Mouse (Mus musculus) stomach, postnatal 0 days (tissue): ENCODE data around the gene Fkbp8. TPM values are rescaled to one million over a fixed set of nuclear protein-coding genes. Genes with fewer than 3 reads are reported as not detected.
"Not testable (repeated sequence)": the region's sequence is repeated elsewhere in the genome, so short reads cannot be mapped to it uniquely, and the experiment has no call there.

ENCODE experiments used
- ATAC-seq: fragments of 200-750 bp; cut with Nextera tagmentation; 2 replicates; pipeline ENCODE4 v1.8.0; 2017; ENCODE audit not compliant: low FRiP score, low TSS enrichment
- DNase-seq: peaks from one replicate; pipeline ENCODE4 v3.0.0-alpha.2; 2016; ENCODE audit warnings: low spot score
- H3K27ac ChIP-seq: fragments of 300-500 bp; sonication (generic); replicated peaks from 2 replicates; pipeline ENCODE4 v1.5.1; 2014; ENCODE audit warnings: mild to moderate bottlenecking, control low read depth
- H3K27me3 ChIP-seq: fragments of 300-500 bp; sonication (generic); 2 replicates; pipeline ENCODE4 v1.6.1; 2014; ENCODE audit warnings: low read length; ENCODE audit not compliant: control insufficient read depth, insufficient read depth
- H3K36me3 ChIP-seq: fragments of 300-500 bp; sonication (generic); 2 replicates; pipeline ENCODE4 v1.6.1; 2014; ENCODE audit warnings: low read length, mixed read lengths; ENCODE audit not compliant: control insufficient read depth, insufficient read depth
- H3K4me1 ChIP-seq: fragments of 300-500 bp; sonication (generic); replicated peaks from 2 replicates; pipeline ENCODE4 v1.6.1; 2014; ENCODE audit warnings: antibody characterized with exemption; ENCODE audit not compliant: control insufficient read depth, insufficient read depth
- H3K4me2 ChIP-seq: fragments of 300-500 bp; sonication (generic); replicated peaks from 2 replicates; pipeline ENCODE4 v1.6.1; 2014; ENCODE audit warnings: low read depth, mild to moderate bottlenecking, control low read depth, moderate library complexity
- H3K4me3 ChIP-seq: fragments of 300-500 bp; sonication (generic); 2 replicates; pipeline ENCODE4 v1.5.1; 2014; ENCODE audit warnings: low read depth, low read length, control low read depth
- H3K9ac ChIP-seq: fragments of 300-500 bp; sonication (generic); 2 replicates; pipeline ENCODE4 v1.6.1; 2014; ENCODE audit warnings: mild to moderate bottlenecking, low read length, control low read depth, mixed read lengths
- H3K9me3 ChIP-seq: fragments of 300-500 bp; sonication (generic); 2 replicates; pipeline ENCODE4 v1.6.1; 2016; ENCODE audit warnings: low read length; ENCODE audit not compliant: control insufficient read depth
- CTCF ChIP-seq: IDR thresholded peaks from 2 replicates; pipeline ENCODE4 v1.5.1; 2016; ENCODE audit warnings: antibody characterized with exemption, low read depth, mild to moderate bottlenecking, moderate library complexity
- EP300 ChIP-seq: optimal IDR thresholded peaks from 2 replicates; pipeline ENCODE3; 2016; ENCODE audit warnings: antibody characterized with exemption
- WGBS: fragments of 180-500 bp; shearing (Covaris S2); extraction: QIAGEN DNeasy Blood & Tissue Kit; methylation state at CpG from one replicate; pipeline ENCODE4 v1.1.7; 2014; 5-methylcytosine and 5-hydroxymethylcytosine counted together
- polyA plus RNA-seq: library from polyadenylated mRNA; unstranded; fragments of >200 nt; fragmentation: Nextera tagmentation; extraction: Ambion mirVana; gene quantifications from 2 replicates; pipeline ENCODE4 v1.2.1, GENCODE M21; 2015

Gene Fkbp8
- polyA plus RNA-seq, 1 experiment from 2014 or later: 179 TPM

- peak within 1 kb of the TSS; percentile 94 for H3K27ac ChIP-seq
- H3K4me1 ChIP-seq: peaks cover 3% of the 10 kb centered on the region
- H3K9me3 ChIP-seq: no peaks in the 10 kb centered on the region
- peak within 1 kb of the TSS; percentile 95 for H3K4me2 ChIP-seq
- H3K9ac ChIP-seq: peak within 1 kb of the TSS; percentile 96
- no peak for TF ChIP-seq CTCF
- no peak for TF ChIP-seq EP300
- ATAC-seq: peak; percentile 89
- H3K36me3 ChIP-seq: peaks cover 19% of the 10 kb centered on the region; the same call in 1 of the 2 replicates
- 1% methylated on average over 73 of the region's 74 CpGs for WGBS
- peak within 1 kb of the TSS; percentile 93 for H3K4me3 ChIP-seq
- DNase-seq: peak; percentile 97
- no peaks in the 10 kb centered on the region for H3K27me3 ChIP-seq
These were observed 17.2 kb upstream of the Fkbp8 start, which contains the start of gene Uba52 for GRCm38 (mm10) chr8:70510228-70510915. Gene Uba52 (minus strand): TSS chr8:70510801.

DNA sequence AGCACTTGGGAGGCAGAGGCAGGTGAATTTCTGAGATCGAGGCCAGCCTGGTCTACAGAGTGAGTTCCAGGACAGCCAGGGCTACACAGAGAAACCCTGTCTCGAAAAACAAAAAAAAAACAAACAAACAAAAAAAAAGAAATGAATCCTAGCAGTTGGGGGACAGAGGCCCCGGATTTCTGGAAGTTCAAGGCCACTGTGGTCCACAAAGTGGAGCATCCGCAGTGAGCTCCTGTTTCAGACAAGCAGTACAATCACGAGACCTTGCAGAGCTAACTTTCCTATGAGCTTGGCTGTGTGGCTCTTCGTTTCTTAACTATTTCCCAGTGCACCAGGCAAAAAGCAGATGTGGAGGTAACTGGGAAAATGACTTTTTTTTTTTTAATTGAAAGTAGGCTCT is 16.4 kb upstream of the Fkbp8 start:
- H3K9ac ChIP-seq, ATAC-seq, DNase-seq, H3K9me3 ChIP-seq, H3K4me1 ChIP-seq, H3K27me3 ChIP-seq, H3K27ac ChIP-seq: not testable (repeated sequence)
- Histone ChIP-seq H3K4me2 (peak overlapping the region; percentile 95), H3K36me3 (peaks cover 19% of the 10 kb centered on the region; the same call in 1 of the 2 replicates), H3K4me3 (peak overlapping the region; percentile 93)
- 84% methylated on average over 6 of the region's 6 CpGs for WGBS

DNA sequence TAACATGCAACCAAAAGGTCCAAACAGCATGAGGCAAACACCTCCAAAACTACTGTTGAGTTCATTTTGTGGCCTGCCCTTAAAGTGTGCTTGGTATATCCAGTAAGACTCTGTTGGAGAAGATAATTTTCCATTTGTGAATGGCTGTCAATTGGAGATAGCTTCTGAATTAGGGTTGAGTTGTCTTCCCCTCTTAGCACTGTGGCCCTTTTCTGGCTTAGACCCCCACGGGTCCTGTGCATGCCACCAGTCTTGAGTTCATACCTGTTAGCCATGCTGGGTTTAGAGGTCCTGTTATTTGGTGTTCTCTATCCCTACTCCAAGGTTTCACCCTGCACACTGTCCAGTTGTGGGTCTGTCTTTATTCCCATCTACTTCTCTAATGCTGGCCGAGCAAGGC is 15.8 kb upstream of the Fkbp8 start:
- no peaks in the 10 kb centered on the region; the same call in 1 of the 2 replicates for H3K4me1 ChIP-seq
- H3K27ac ChIP-seq: no peak overlapping the region
- H3K9me3 ChIP-seq: no peaks in the 10 kb centered on the region
- no peak overlapping the region for H3K4me2 ChIP-seq
- peaks cover 21% of the 10 kb centered on the region for H3K36me3 ChIP-seq
- no peaks in the 10 kb centered on the region for H3K27me3 ChIP-seq
- WGBS: 93% methylated on average over 2 of the region's 2 CpGs
- H3K9ac ChIP-seq: no peak overlapping the region
- TF ChIP-seq EP300 (no peak), CTCF (no peak)
- no peak overlapping the region for H3K4me3 ChIP-seq
- DNase-seq (no peak), ATAC-seq (no peak)

DNA sequence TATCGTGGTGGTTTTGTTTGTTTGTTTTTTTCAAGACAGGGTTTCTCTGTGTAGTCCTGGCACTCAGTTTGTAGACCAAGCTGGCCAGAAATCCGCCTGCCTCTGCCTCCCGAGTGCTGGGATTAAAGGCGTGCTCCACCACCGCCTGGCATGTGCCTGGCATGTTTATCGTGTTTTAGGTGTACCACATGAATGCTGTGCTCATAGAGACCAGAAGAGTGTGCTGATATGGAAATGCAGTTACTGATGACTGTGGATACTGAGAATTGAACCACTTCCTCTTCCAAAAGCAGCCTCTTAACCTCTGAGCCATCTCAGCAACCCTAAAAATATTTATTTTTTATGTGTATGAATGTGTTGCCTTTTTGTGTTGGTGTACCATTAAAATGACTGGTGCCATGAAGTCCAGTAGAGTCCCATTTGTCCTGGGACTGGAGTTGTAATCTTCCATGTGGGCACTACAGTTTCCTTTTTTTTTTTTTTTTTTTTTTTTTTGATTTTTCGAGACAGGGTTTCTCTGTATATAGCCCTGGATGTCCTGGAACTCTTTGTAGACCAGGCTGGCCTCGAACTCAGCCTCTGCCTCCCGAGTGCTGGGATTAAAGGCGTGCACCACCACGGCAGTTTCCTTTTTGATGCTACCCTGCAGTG is 15.1 kb upstream of the Fkbp8 start:
- no peak overlapping the region for H3K27ac ChIP-seq
- TF ChIP-seq EP300 (no peak), CTCF (no peak)
- peaks cover 18% of the 10 kb centered on the region for H3K36me3 ChIP-seq
- H3K4me3 ChIP-seq: no peak overlapping the region
- H3K27me3 ChIP-seq: no peaks in the 10 kb centered on the region
- H3K9ac ChIP-seq: no peak overlapping the region
- 91% methylated on average over 11 of the region's 11 CpGs for WGBS
- H3K4me2 ChIP-seq: no peak overlapping the region
- no peak for DNase-seq
- ATAC-seq: no peak
- H3K9me3 ChIP-seq: no peaks in the 10 kb centered on the region
- no peaks in the 10 kb centered on the region; the same call in 1 of the 2 replicates for H3K4me1 ChIP-seq

- H3K4me3 ChIP-seq: no peak overlapping the region
- WGBS: 47% methylated on average over 2 of the region's 2 CpGs
- H3K9me3 ChIP-seq: no peaks in the 10 kb centered on the region
These were observed 14.1 kb upstream of the Fkbp8 start for GRCm38 (mm10) chr8:70513441-70513840.

More at GRCm38 (mm10) chr8:70513441-70513840, 14.1 kb upstream of the Fkbp8 start:
- DNase-seq: no peak
- no peak for TF ChIP-seq CTCF
- TF ChIP-seq EP300: no peak
- Histone ChIP-seq H3K4me2 (no peak overlapping the region), H3K9ac (no peak overlapping the region), H3K36me3 (peaks cover 12% of the 10 kb centered on the region), H3K27me3 (no peaks in the 10 kb centered on the region), H3K27ac (no peak overlapping the region; the same call in 1 of the 2 replicates), H3K4me1 (no peaks in the 10 kb centered on the region; the same call in 1 of the 2 replicates)
- ATAC-seq: no peak
